Mouse (Mus musculus): ENCODE measurements around the gene Ccdc107. TPM values are rescaled to one million over a fixed set of nuclear protein-coding genes. Genes with fewer than 3 reads are reported as not detected.

Gene Ccdc107
- total RNA-seq, 4 experiments from 2014 or later: 22.1 to 30.0 (median 27.6) TPM

DNA sequence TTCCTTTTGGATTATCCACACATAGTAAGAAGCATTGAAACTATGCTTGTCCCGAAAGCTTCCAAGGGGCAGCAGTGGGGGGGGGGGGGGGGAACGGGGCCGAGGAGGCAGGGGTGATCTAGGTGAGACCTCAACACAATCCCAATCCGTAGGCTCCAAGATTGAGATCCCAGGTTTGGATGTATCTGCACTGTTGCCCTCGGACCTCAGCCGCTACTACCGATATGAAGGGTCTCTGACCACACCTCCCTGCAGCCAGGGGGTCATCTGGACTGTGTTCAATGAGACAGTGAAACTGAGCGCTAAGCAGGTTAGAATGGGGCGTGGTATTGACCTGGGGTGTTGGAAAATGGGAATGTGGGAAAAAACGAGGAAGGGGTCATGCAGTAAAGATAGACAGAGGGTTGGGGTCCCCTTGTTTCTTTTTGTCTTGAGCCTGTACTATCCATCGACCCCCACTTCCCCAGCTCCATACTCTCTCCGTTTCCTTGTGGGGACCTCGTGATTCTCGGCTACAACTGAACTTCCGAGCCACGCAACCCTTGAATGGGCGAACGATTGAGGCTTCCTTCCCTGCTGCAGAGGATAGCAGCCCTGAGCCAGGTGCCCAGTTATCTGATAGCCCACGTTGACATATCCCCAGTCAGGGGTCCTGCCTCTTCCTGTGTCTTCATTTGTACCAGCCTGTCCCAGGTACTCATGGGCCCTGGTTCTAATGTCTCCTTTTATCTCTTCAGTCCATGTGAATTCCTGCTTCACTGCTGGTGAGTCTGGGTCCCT is 19.2 kb downstream of the Ccdc107 start:
- no peak for DNase-seq (ENCODE audit: low spot score in 2 of 2)

DNA sequence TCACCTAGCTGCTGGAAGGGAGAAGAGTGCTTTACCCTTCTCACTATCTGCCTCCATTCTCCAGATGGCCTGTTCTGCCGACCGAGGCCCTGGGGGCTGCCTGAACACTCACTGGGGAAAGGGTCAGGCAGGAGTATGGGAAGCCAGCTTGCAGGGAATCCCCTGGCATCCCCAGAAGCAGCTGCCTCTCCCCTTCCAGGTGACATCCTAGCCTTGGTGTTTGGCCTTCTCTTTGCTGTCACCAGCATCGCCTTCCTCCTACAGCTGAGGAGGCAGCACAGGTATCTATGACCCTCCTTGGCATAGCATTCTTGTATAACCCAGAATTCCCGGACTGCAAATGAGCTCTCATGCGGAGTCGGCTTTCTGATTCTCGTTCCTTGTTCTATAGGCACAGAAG is 20.0 kb downstream of the Ccdc107 start:
- DNase-seq (ENCODE audit: low spot score in 2 of 2): no peak

DNA sequence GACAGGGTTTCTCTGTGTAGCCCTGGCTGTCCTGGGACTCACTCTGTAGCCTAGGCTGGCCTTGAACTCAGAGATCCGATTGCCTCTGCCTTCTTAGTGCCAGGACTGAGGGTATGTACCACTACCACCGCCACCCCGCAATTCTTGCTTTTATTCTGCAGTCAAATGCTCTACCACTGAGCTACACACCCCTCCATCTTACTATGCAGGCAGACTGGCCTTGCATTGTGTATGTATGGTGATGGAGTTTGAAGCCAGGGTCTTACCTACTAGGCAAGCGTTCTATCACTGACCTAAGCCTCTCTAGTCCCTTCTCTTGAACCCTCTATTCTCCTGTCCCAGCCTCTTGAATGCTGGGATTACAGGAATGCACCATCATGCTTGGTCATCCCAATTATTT is 20.6 kb downstream of the Ccdc107 start:
- no peak for DNase-seq (ENCODE audit: low spot score in 2 of 2)

DNA sequence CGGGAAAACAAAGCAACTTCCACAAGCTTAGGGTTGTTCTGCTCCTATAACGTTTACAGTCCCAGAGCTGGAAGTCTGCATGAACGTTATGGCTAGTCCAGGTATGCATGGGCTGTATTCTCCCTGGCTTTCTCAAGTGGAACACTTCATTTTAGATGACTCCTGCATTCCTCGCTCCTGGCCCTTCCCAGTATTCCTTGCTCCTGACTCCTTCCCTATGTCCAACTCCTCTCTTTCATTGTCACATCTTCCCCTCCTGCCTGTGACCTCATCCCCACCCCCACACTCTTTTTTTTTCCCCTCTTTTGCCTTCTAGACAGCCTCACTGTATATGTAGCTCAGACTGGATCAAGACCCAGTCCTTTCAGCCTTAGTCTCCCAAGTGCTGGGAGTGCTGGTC is 21.1 kb downstream of the Ccdc107 start:
- DNase-seq (ENCODE audit: low spot score in 2 of 2): no peak

DNA sequence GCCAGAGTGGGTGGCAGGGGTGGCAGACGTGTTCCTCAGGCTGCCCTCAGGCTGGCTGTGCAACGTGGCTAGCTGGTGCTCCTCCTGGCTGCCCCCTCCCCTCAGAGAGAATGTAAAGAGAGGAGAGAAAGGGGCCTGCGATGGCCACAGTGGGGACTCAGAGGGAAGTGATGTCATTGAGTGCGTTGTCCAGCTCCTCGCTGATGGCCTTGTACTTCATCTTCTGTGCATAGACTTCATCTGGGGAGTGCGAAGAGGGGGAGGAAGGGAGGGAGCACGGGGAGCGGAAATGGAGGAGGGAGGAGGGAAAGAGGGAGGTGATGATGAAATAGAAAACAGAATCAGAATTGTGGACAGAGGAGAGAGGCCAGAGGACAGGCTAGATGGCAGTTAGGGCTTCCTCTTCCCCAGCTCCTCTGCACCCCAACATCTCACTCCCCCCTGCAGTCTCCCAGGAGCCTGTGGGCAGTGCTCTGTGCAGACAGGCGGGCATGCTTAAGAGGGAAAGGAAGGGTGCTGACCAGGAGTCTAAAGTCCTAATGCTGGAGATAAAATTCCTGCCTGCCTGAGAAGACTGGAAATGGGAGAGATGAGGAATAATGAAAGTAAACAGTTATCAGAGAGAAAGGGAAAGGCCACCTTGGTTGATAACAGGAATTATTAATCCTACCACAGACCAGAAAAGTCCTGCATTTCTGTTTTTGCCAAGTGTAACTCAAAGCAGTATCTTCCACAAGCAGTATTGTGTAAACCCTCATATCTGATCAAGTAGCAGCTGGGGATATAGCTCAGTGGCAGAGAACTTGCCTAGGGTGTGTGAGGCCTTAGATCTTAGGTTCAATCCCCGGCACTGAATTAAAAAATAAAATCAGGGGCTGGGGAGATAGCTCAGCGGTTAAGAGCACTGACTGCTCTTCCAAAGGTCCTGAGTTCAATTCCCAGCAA is 23.3 kb downstream of the Ccdc107 start:
- DNase-seq (ENCODE audit: low spot score in 2 of 2): no peak

DNA sequence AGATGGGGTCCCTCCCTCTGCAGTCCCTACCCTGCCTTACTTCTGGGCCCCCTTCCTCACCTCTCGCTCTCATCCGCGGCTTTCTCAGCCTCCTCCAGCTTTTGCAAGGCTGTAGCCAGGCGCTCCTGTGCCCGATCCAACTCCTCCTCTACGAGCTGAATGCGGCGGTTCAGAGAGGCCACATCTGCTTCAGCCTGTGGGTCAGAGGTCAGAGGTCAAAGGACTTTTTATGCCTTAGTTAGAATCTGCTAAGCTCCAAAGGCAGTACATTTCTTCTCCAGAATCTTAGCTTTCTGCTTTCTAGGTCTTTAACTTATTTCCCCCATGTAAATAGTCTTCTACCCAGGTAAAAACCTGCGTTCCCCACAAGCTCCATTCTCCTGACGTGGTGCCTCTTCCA is 26.9 kb downstream of the Ccdc107 start:
- DNase-seq (ENCODE audit: low spot score in 2 of 2): no peak

DNA sequence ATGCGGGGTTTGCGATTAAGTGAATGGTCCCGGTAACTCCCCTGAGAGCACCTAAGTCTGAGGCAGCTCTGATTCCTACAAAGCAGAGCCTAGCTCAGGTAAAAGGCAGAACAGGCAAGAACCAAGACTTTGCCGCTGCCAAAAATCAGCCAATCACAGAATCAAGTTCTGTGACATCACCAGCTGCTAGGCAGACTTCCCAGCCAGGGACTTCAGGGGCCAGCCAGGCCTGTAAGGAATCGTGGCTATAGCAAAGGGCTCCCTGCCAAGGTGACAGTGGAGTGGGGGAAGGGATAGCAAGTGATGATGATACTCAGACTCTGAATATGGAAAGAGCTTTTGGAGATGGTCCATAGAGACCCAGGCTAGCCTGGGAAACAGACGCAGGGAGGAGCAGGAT is 27.3 kb downstream of the Ccdc107 start:
- DNase-seq (ENCODE audit: low spot score in 2 of 2): peak; percentile 67 to 87

DNA sequence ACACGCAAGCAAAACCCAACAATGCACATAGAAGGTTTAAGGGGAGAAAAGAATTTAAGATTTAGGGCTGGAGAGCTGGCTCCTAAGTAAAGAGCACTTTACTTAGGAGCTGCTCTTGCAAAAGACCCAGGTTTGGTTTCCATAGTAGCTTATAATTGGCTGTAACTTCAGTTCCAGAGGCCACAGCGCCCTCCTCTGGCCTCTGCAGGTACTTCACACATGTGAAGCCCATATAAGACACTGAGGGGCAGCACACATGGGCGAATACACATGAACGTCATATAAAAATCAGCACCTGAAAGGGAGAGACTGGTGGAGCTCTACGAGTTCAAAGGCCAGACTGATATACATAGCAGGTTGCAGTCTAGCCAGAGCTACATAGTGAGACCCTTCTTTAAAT is 35.2 kb downstream of the Ccdc107 start:
- no peak for DNase-seq (ENCODE audit: low spot score in 2 of 2)

DNA sequence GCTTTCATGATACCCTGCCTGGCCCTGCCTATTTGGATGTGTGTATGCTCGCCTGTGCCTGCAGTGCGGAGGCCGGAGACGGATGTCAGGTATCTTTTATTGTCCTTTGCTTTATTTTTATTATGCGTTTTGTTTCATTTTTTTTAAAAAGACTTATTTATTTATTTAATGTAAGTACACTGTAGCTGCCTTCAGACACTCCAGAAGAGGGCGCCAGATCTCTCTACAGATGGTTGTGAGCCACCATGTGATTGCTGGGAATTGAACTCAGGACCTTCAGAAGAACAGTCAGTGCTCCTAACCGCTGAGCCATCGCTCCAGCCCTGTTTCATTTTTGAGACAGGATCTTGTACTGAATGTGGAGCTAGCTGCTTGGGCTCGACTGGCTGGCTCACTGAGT is 35.8 kb downstream of the Ccdc107 start:
- no peak for DNase-seq (ENCODE audit: low spot score in 2 of 2)

DNA sequence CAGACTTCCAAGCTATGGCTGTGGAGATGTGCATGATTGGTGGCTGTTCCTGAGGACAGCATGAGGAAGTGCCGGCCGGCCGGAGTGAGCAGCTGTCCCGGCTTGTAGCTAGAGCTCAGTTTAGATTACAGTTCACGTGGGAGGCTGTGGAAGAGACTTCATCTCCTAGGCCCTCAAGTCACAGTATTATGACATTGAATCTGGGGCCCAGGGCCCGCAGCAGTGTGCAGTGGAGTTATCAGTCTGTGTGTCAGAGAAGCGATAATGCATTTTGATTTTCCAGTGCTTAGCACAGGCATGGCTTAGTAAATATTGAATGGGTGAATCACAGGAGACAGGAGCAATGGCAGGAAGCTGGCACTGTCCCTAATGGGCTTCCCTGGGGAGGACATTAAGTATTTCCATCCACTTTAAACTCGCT is 37.4 kb downstream of the Ccdc107 start:
- DNase-seq (ENCODE audit: low spot score in 2 of 2): no peak

DNA sequence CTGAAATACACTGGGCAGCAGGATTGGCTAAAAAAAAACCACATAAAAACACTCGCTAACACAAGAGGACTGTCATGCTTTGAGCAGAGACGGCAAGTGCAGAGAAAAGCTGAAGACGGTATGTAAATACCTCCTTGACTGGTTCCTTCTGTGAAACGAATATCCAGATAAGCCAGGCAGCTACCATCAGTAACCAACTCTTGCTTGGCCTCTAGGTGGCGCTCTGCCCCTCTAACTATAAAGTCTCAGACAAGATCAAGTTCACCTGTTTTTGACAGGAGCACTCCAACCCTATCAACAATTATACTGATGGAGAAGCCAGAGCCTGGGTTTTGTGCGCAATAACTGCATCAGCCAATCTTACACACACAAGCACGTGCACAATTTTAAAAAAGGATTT is 37.9 kb downstream of the Ccdc107 start:
- peak; percentile 37 to 72 for DNase-seq (ENCODE audit: low spot score in 2 of 2)

DNA sequence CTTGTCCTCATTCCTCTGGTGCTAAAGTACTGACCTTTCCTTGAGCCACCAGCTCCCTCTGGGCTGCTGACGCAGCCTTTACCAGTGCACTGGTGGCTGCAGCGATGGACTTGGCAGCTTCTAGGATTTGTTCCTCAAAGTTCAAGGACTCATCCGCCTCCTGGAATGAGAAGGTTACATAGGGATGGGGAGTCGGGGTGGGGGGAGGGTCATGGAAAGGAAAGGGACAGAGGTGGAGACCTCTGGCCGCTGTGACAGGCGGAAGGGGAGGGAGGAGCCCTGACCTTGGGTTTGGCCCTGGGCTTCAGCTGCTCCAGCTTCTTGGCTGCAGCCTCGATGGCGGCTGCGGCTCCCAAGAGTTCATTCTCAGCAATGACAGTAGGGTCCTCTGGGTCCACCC is 40.6 kb downstream of the Ccdc107 start:
- no peak for DNase-seq (ENCODE audit: low spot score in 2 of 2)

DNA sequence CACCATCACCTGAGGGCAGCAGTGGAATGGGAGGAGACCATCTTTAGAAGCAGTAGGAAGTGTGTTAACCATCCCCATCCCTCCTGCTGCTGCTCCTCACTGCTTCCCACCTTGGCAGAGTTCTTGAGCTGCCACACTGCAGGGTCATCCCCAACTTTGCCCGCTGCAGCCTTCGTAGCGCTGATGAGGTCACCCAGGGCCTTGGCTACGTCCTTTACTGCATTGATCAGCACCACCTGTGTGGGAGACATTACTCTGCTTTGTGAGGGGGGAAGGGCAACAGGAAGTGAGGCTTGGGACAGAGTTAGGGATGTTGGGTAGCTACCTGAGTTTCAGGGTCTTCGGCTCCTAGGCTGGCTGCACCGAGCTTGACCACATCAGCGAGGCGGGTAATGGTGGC is 42.9 kb downstream of the Ccdc107 start:
- no peak for DNase-seq (ENCODE audit: low spot score in 2 of 2)

DNA sequence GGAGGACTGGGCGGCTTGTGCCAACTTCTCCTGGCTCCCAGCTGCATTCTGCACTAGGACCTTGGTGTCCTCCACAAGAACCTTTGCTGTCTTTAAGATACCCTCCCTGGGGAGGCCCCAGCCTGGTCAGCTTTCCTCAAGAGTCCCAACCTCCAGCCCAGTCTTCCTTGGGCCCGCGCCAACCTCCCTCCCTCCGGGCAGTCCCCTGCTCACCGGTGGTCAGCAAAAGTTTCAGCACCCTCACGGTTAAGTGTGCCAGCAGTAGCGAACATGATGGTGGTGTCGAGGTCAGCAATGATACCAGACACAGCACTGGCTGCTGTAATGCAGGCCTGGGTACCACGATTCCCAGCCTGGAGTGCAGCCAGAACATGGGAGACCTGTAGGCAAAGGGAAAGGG is 43.3 kb downstream of the Ccdc107 start:
- DNase-seq (ENCODE audit: low spot score in 2 of 2): no peak

DNA sequence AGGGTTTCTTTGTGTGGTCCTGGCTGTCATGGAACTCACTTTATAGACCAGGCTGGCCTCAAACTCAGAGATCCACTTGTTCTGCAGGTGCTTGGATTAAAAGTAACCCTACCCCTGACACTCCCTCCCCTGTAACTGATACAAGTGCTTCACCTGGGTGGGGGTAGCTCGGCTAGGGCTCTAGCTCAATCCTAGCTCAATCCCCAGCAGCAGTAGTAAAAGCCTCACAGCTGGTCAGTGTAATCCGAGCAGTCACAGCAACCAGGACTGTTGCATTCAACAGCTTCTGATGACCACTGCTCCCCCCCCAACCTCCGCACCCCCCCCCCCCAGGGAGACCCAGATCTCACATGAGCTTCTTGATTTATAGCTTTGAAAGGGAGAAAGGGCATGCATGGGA is 49.3 kb downstream of the Ccdc107 start:
- no peak for DNase-seq (ENCODE audit: low spot score in 2 of 2)

Other genes with a start within 250 kb of the Ccdc107 start
- gene Atp8b5, start 225.7 kb upstream of the Ccdc107 start, total RNA-seq (2022): under 1 TPM; 0.14 to 0.59 (median 0.40) TPM
- 100 to 1,000 TPM; 117 to 120 (median 117) TPM for gene Rusc2, start 110.9 kb upstream of the Ccdc107 start, total RNA-seq (2022)
- gene Fam166b, start 63.8 kb upstream of the Ccdc107 start, total RNA-seq (2022): 1 to 10 TPM in 2 of 4 experiments, under 1 TPM in 2; 0.31 to 3.7 (median 1.3) TPM
- 10 to 100 TPM; 76.6 to 82.7 (median 81.8) TPM for gene Tesk1, start 51.0 kb upstream of the Ccdc107 start, total RNA-seq (2022)
- gene Cd72, start 38.3 kb upstream of the Ccdc107 start, total RNA-seq (2022): 1 to 10 TPM in 1 of 4 experiments, under 1 TPM in 2, not detected in 1; 0.49 to 1.2 (median 0.81) TPM
- gene Sit1, start 9.2 kb upstream of the Ccdc107 start, total RNA-seq (2022): not detected
- 1 to 10 TPM in 1 of 4 experiments, not detected in 3; 1.0 TPM for gene Arhgef39, start 6.8 kb downstream of the Ccdc107 start, total RNA-seq (2022)
- gene Car9, start 14.1 kb downstream of the Ccdc107 start, total RNA-seq (2022): under 1 TPM in 1 of 4 experiments, not detected in 3; 0.65 TPM
- 1 to 10 TPM; 6.7 to 9.4 (median 9.0) TPM for gene Tpm2, start 30.9 kb downstream of the Ccdc107 start, total RNA-seq (2022)
- 10 to 100 TPM; 63.3 to 89.5 (median 69.0) TPM for gene Creb3, start 69.4 kb downstream of the Ccdc107 start, total RNA-seq (2022)
- gene Tln1, start 69.8 kb downstream of the Ccdc107 start, total RNA-seq (2022): 10 to 100 TPM; 39.3 to 62.9 (median 50.6) TPM
- gene Rgp1, start 85.8 kb downstream of the Ccdc107 start, total RNA-seq (2022): 10 to 100 TPM; 46.2 to 69.0 (median 51.0) TPM
- gene Gba2, start 86.0 kb downstream of the Ccdc107 start, total RNA-seq (2022): 10 to 100 TPM; 58.7 to 64.7 (median 60.9) TPM
- not detected for gene Msmp, start 91.6 kb downstream of the Ccdc107 start, total RNA-seq (2022)
- 10 to 100 TPM; 54.6 to 68.4 (median 59.4) TPM for gene Npr2, start 139.0 kb downstream of the Ccdc107 start, total RNA-seq (2022)
- gene Spag8, start 160.7 kb downstream of the Ccdc107 start, total RNA-seq (2022): 1 to 10 TPM; 1.5 to 2.7 (median 2.0) TPM
- 10 to 100 TPM; 25.3 to 39.2 (median 37.6) TPM for gene Hint2, start 163.6 kb downstream of the Ccdc107 start, total RNA-seq (2022)
- 10 to 100 TPM; 66.0 to 71.0 (median 68.4) TPM for gene Tmem8b, start 176.1 kb downstream of the Ccdc107 start, total RNA-seq (2022)
- gene Fam221b, start 176.2 kb downstream of the Ccdc107 start, total RNA-seq (2022): 1 to 10 TPM in 3 of 4 experiments, under 1 TPM in 1; 0.84 to 1.5 (median 1.1) TPM
- gene Olfr70, start 207.9 kb downstream of the Ccdc107 start, total RNA-seq (2022): not detected
- gene Olfr71, start 217.4 kb downstream of the Ccdc107 start, total RNA-seq (2022): not detected
- 1 to 10 TPM in 2 of 4 experiments, under 1 TPM in 2; 0.53 to 1.3 (median 0.93) TPM for gene Hrct1, start 234.3 kb downstream of the Ccdc107 start, total RNA-seq (2022)
- gene Spaar, start 237.1 kb downstream of the Ccdc107 start, total RNA-seq (2022): 1 to 10 TPM in 2 of 4 experiments, under 1 TPM in 2; 0.50 to 1.2 (median 0.94) TPM

Data from layer of hippocampus, adult 8-10 months (tissue).